ENCODE assay signal across 9 mouse cellular contexts in genomic region chr16:91363483-91363882, GRCm38 (mm10). TPM values are rescaled to one million over a fixed set of nuclear protein-coding genes. Genes with fewer than 3 reads are reported as not detected.
DNase-seq lines count a peak whose midpoint lies in the region; ATAC-seq and TF ChIP-seq lines count a peak whose summit lies in the region.
"Had no signal": no experiment of that assay in that cellular context is flagged by ENCODE, and none has a peak within 500 bp of the region (broad histone marks: within the 10 kb centered on the region; RNA-seq: fewer than 3 reads in every experiment).

No protein-coding gene starts in this region.

- DNase-seq in liver, adult 2 months (ENCODE audit: extremely low read depth, low read depth, low spot score): peak; percentile 65
- DNase-seq in liver, embryonic 11.5 days (ENCODE audit: low spot score): no peak
- DNase-seq in gastrocnemius, postnatal 25 days: peak; percentile 61
- DNase-seq in ovary, postnatal 10 days (ENCODE audit: low spot score): no peak
- no peak for DNase-seq in left cerebral cortex, postnatal 25 days (ENCODE audit: low spot score in 2 of 2)

- H3K36me3 ChIP-seq in liver, adult 2 months (ENCODE audit: control insufficient read depth, insufficient read depth, low read length): no peaks in the 10 kb centered on the region
- no peaks in the 10 kb centered on the region for H3K36me3 ChIP-seq in liver, embryonic 11.5 days (ENCODE audit: control insufficient read depth, insufficient read depth, low read length)
- no peaks in the 10 kb centered on the region for H3K36me3 ChIP-seq in kidney, embryonic 14.5 days (ENCODE audit: control insufficient read depth, insufficient read depth, low read length)
- H3K36me3 ChIP-seq in myocyte (ENCODE audit: control insufficient read depth, insufficient read depth): no peaks in the 10 kb centered on the region

- H3K9me3 ChIP-seq in liver, embryonic 11.5 days (ENCODE audit: control insufficient read depth, low read length): no peaks in the 10 kb centered on the region
- no peaks in the 10 kb centered on the region for H3K9me3 ChIP-seq in kidney, embryonic 14.5 days (ENCODE audit: control insufficient read depth, low read length)

- no peak for TF ChIP-seq POLR2A in liver, adult 2 months (IDR thresholded peaks at IDR 0.05; ENCODE audit: extremely low read depth, insufficient read depth, low read length)
- no peak for TF ChIP-seq POLR2A in myocyte (IDR thresholded peaks at IDR 0.05; ENCODE audit: insufficient read length, low read depth)

- no peak overlapping the region for H3ac ChIP-seq in myocyte (ENCODE audit: control insufficient read depth, insufficient read length)

- H3K4me2 ChIP-seq in liver, embryonic 11.5 days: no peak overlapping the region
- no peak overlapping the region for H3K4me2 ChIP-seq in kidney, embryonic 14.5 days (replicated peaks; ENCODE audit: low read depth, low read length)
- H3K4me2 ChIP-seq in myocyte (ENCODE audit: low read depth): peak overlapping the region; percentile 38

- peaks cover 21% of the 10 kb centered on the region for H3K4me1 ChIP-seq in liver, adult 2 months (ENCODE audit: control insufficient read depth, insufficient read depth, low read length)
- H3K4me1 ChIP-seq in liver, embryonic 11.5 days (replicated peaks; ENCODE audit: control insufficient read depth, insufficient read depth, low read length): peaks cover 21% of the 10 kb centered on the region
- H3K4me1 ChIP-seq in kidney, embryonic 14.5 days (ENCODE audit: control insufficient read depth, insufficient read depth, low read length): peaks cover 19% of the 10 kb centered on the region

- intact Hi-C loops in left cerebral cortex, postnatal 25 days (cut with DNase I): loop anchor here (5.0 kb wide), 1 partner anchor 99 kb away; no protein-coding TSS in a partner anchor

- H3K27ac ChIP-seq in liver, adult 2 months (replicated peaks; ENCODE audit: insufficient read depth, low read depth, low read length): 0 out of 2 replicates have a peak overlapping the region, but pooled peaks have one; percentile 1
- H3K27ac ChIP-seq in liver, embryonic 11.5 days (ENCODE audit: low read depth, low read length): no peak overlapping the region; the same call in 1 of the 2 replicates
- H3K27ac ChIP-seq in kidney, embryonic 14.5 days (ENCODE audit: low read depth, low read length): peak overlapping the region; percentile 82

- no peak overlapping the region for H3K9ac ChIP-seq in liver, adult 2 months (ENCODE audit: low read depth, low read length)
- no peak overlapping the region for H3K9ac ChIP-seq in liver, embryonic 11.5 days (ENCODE audit: low read depth, low read length)
- H3K9ac ChIP-seq in kidney, embryonic 14.5 days (ENCODE audit: low read depth, low read length): no peak overlapping the region

- no peak overlapping the region for H3K4me3 ChIP-seq in liver, adult 2 months (ENCODE audit: insufficient read depth, low read depth, low read length)
- no peak overlapping the region for H3K4me3 ChIP-seq in liver, embryonic 11.5 days (ENCODE audit: low read depth, low read length)
- no peak overlapping the region for H3K4me3 ChIP-seq in kidney, embryonic 14.5 days (ENCODE audit: low read length)
- no peak overlapping the region for H3K4me3 ChIP-seq in myocyte

- no peaks in the 10 kb centered on the region for H3K79me2 ChIP-seq in liver, adult 2 months (ENCODE audit: control insufficient read depth, insufficient read depth, low read length)
- no peaks in the 10 kb centered on the region for H3K79me2 ChIP-seq in myocyte (ENCODE audit: control insufficient read depth, insufficient read depth)

- no peaks in the 10 kb centered on the region for H3K27me3 ChIP-seq in liver, adult 2 months (ENCODE audit: control insufficient read depth, insufficient read depth, low read length)
- no peaks in the 10 kb centered on the region for H3K27me3 ChIP-seq in liver, embryonic 11.5 days (replicated peaks; ENCODE audit: control insufficient read depth, insufficient read depth, low read length)
- H3K27me3 ChIP-seq in kidney, embryonic 14.5 days (ENCODE audit: control insufficient read depth, insufficient read depth, low read length): no peaks in the 10 kb centered on the region
- peaks cover 7% of the 10 kb centered on the region for H3K27me3 ChIP-seq in myocyte (ENCODE audit: control insufficient read depth, insufficient read depth, insufficient read length)

- ATAC-seq in liver, embryonic 11.5 days (replicated peaks; ENCODE audit: low FRiP score): no peak
- ATAC-seq in kidney, embryonic 14.5 days (ENCODE audit: low FRiP score, low TSS enrichment): peak; percentile 57
- ATAC-seq in granulocyte monocyte progenitor cell, adult 5-6 weeks (replicated peaks; ENCODE audit: poor library complexity, severe bottlenecking): no peak

- 27% methylated on average over 3 of the region's 3 CpGs for WGBS in liver, adult 2 months
- WGBS in liver, embryonic 11.5 days: 42% methylated on average over 3 of the region's 3 CpGs
- WGBS in kidney, embryonic 14.5 days: 31% methylated on average over 3 of the region's 3 CpGs

- TF ChIP-seq CTCF in liver, adult 2 months (IDR thresholded peaks at IDR 0.05; ENCODE audit: low read depth, low read length): no peak

TF ChIP-seq in myocyte, 11 proteins besides CTCF, POLR2A, EP300 and RAD21:
- TF ChIP-seq MYOD1 (IDR thresholded peaks at IDR 0.05; ENCODE audit: control insufficient read depth in 1 of 3, insufficient read length in 2 of 3, low read depth in 2 of 3) (no peak), REST (IDR thresholded peaks at IDR 0.05; ENCODE audit: insufficient read depth, insufficient read length) (no peak), MAX (IDR thresholded peaks at IDR 0.05; ENCODE audit: low read depth) (no peak), POLR2AphosphoS2 (IDR thresholded peaks at IDR 0.05; ENCODE audit: insufficient read length, low read depth) (no peak), TCF12 (IDR thresholded peaks at IDR 0.05; ENCODE audit: insufficient read depth, poor library complexity, severe bottlenecking) (no peak), TCF3 (IDR thresholded peaks at IDR 0.05; ENCODE audit: insufficient read length, low read depth) (no peak), MYOG (IDR thresholded peaks at IDR 0.05; ENCODE audit: control insufficient read depth in 1 of 3, insufficient read depth in 1 of 3, insufficient read length in 2 of 3, low read depth in 2 of 3) (no peak), USF1 (IDR thresholded peaks at IDR 0.05; ENCODE audit: low read depth) (no peak), SRF (IDR thresholded peaks at IDR 0.05; ENCODE audit: control insufficient read depth, insufficient read length, low read depth) (no peak), E2F4 (IDR thresholded peaks at IDR 0.05; ENCODE audit: insufficient read depth) (no peak), CEBPB (IDR thresholded peaks at IDR 0.05; ENCODE audit: insufficient read depth, poor library complexity, severe bottlenecking) (no peak)

RNA-seq across cellular contexts. Expression of gene Ifnar2, which starts 9.1 kb away (rescaled TPM):
- total RNA-seq in liver, adult 2 months (2014; rRNA removed): 69.1 and 84.2 TPM in 2 replicates
- polyA plus RNA-seq in liver, adult 2 months (2012; rRNA removed): 115 and 144 TPM in 2 replicates
- 66.7 and 70.9 TPM in 2 replicates for polyA plus RNA-seq in liver, embryonic 11.5 days (2014; fragmentation: Nextera tagmentation; extraction: Ambion mirVana)
- total RNA-seq in gastrocnemius, postnatal 25 days (2021): 1 to 10 TPM; 7.1 to 10.0 TPM
- polyA plus RNA-seq in kidney, embryonic 14.5 days (2014; fragmentation: Nextera tagmentation; extraction: Ambion mirVana): 43.7 and 47.2 TPM in 2 replicates
- polyA plus RNA-seq in myocyte (2012; fragmentation: generic; extraction: Trizol): 47.0 TPM
- total RNA-seq in left cerebral cortex, postnatal 25 days (2021): 10 to 100 TPM; 20.5 to 20.6 TPM
- total RNA-seq in granulocyte monocyte progenitor cell, adult 5-6 weeks (2014; fragmentation: Nextera tagmentation): 130 and 164 TPM in 2 replicates
- 115 and 139 TPM in 2 replicates for total RNA-seq in granulocyte monocyte progenitor cell, adult 5-6 weeks (2017)

RNA-seq across cellular contexts. Expression of gene Gm21970, which starts 28.0 kb away (rescaled TPM):
- total RNA-seq in liver, adult 2 months (2014; rRNA removed): 0.83 TPM in 1 of 2 replicates, not detected in the other
- polyA plus RNA-seq in liver, adult 2 months (2012; rRNA removed): not detected in 2 replicates
- polyA plus RNA-seq in liver, embryonic 11.5 days (2014; fragmentation: Nextera tagmentation; extraction: Ambion mirVana): not detected in 2 replicates
- not detected for total RNA-seq in gastrocnemius, postnatal 25 days (2021)
- polyA plus RNA-seq in kidney, embryonic 14.5 days (2014; fragmentation: Nextera tagmentation; extraction: Ambion mirVana): not detected in 2 replicates
- not detected for polyA plus RNA-seq in myocyte (2012; fragmentation: generic; extraction: Trizol)
- not detected for total RNA-seq in left cerebral cortex, postnatal 25 days (2021)
- not detected in 2 replicates for total RNA-seq in granulocyte monocyte progenitor cell, adult 5-6 weeks (2014; fragmentation: Nextera tagmentation)
- not detected in 2 replicates for total RNA-seq in granulocyte monocyte progenitor cell, adult 5-6 weeks (2017)
- total RNA-seq: left cerebral cortex, postnatal 36 days had no signal

RNA-seq across cellular contexts. Expression of gene Il10rb, which starts 42.5 kb away (rescaled TPM):
- 7.3 and 9.5 TPM in 2 replicates for total RNA-seq in liver, adult 2 months (2014; rRNA removed)
- 5.0 and 5.1 TPM in 2 replicates for polyA plus RNA-seq in liver, adult 2 months (2012; rRNA removed)
- polyA plus RNA-seq in liver, embryonic 11.5 days (2014; fragmentation: Nextera tagmentation; extraction: Ambion mirVana): 29.8 and 32.9 TPM in 2 replicates
- total RNA-seq in gastrocnemius, postnatal 25 days (2021): 1 to 10 TPM; 5.0 to 6.3 TPM
- 17.4 and 21.3 TPM in 2 replicates for polyA plus RNA-seq in kidney, embryonic 14.5 days (2014; fragmentation: Nextera tagmentation; extraction: Ambion mirVana)
- 13.7 TPM for polyA plus RNA-seq in myocyte (2012; fragmentation: generic; extraction: Trizol)
- 1 to 10 TPM; 9.1 to 9.7 TPM for total RNA-seq in left cerebral cortex, postnatal 25 days (2021)
- 36.6 and 48.8 TPM in 2 replicates for total RNA-seq in granulocyte monocyte progenitor cell, adult 5-6 weeks (2014; fragmentation: Nextera tagmentation)
- 41.3 and 45.8 TPM in 2 replicates for total RNA-seq in granulocyte monocyte progenitor cell, adult 5-6 weeks (2017)

Comparison
In these comparisons a context has a peak if more than half of its experiments do, and no peak if none do; other contexts are left out.
1. DNase-seq: peak in liver, adult 2 months (single experiment) and gastrocnemius, postnatal 25 days (single experiment); none in liver, embryonic 11.5 days (single experiment), ovary, postnatal 10 days (single experiment) and left cerebral cortex, postnatal 25 days (0 of 2).